Mouse (Mus musculus) hindbrain, embryonic 10.5 days (tissue): ENCODE measurements around the gene Aktip. TPM values are rescaled to one million over a fixed set of nuclear protein-coding genes. Genes with fewer than 3 reads are reported as not detected.

Source experiments
- polyA plus RNA-seq: library from polyadenylated mRNA; unstranded; fragments of >200 nt; fragmentation: Nextera tagmentation; extraction: Ambion mirVana; gene quantifications from 2 replicates; pipeline ENCODE4 v1.2.1, GENCODE M21; 2016

The Aktip gene
- polyA plus RNA-seq, 1 experiment from 2014 or later, result 82.4 TPM

Other genes starting within 250 kb of the Aktip start
- 8.6 and 11.1 TPM in 2 replicates for gene Rbl2, start 129.9 kb downstream of the Aktip start, polyA plus RNA-seq
- 8.9 and 12.9 TPM in 2 replicates for gene Rpgrip1l, start 113.3 kb upstream of the Aktip start, polyA plus RNA-seq
- 89.1 and 103 TPM in 2 replicates for gene Fto, start 113.5 kb upstream of the Aktip start, polyA plus RNA-seq